Mouse (Mus musculus) cerebellum, adult 11 months (tissue): ENCODE measurements around the gene Tha1.
A peak's percentile ranks its signal among the peaks of the same experiment; 100 is the strongest.

Experiments used
- DNase-seq: peaks from one replicate; pipeline ENCODE4 v3.0.0; 2022

The Tha1 gene

GRCm38 (mm10) chr11:117872861-117873608 lies at the start of gene Tha1:
Tha1 (minus strand) TSS chr11:117873481.
- peak; percentile 82 for DNase-seq

- DNase-seq, result no peak
Measured at GRCm38 (mm10) chr11:117919211-117919610, 45.9 kb upstream of the Tha1 start.

GRCm38 (mm10) chr11:117918541-117918940 lies 45.3 kb upstream of the Tha1 start:
- DNase-seq, result no peak

GRCm38 (mm10) chr11:117915837-117916236 lies 42.6 kb upstream of the Tha1 start:
- DNase-seq, result no peak

- no peak for DNase-seq
Measured at GRCm38 (mm10) chr11:117915341-117915740, 42.1 kb upstream of the Tha1 start.

- no peak for DNase-seq
Measured at GRCm38 (mm10) chr11:117914531-117914930, 41.2 kb upstream of the Tha1 start.

- peak; percentile 27 for DNase-seq
Measured at GRCm38 (mm10) chr11:117912684-117913352, 39.5 kb upstream of the Tha1 start.

- no peak for DNase-seq
Measured at GRCm38 (mm10) chr11:117909337-117909736, 36.1 kb upstream of the Tha1 start.

GRCm38 (mm10) chr11:117904442-117904841 lies 31.2 kb upstream of the Tha1 start:
- no peak for DNase-seq

- DNase-seq, result no peak
Measured at GRCm38 (mm10) chr11:117902282-117902681, 29.0 kb upstream of the Tha1 start.

GRCm38 (mm10) chr11:117896533-117896932 lies 23.3 kb upstream of the Tha1 start:
- DNase-seq, result no peak

- no peak for DNase-seq
Measured at GRCm38 (mm10) chr11:117894676-117895075, 21.4 kb upstream of the Tha1 start.

GRCm38 (mm10) chr11:117892199-117892598 lies 18.9 kb upstream of the Tha1 start:
- DNase-seq, result no peak

- DNase-seq, result no peak
Measured at GRCm38 (mm10) chr11:117891581-117892175, 18.4 kb upstream of the Tha1 start.

GRCm38 (mm10) chr11:117890519-117891282 lies 17.4 kb upstream of the Tha1 start:
- DNase-seq, result no peak

GRCm38 (mm10) chr11:117889887-117890340 lies 16.6 kb upstream of the Tha1 start:
- no peak for DNase-seq

- DNase-seq, result no peak
Measured at GRCm38 (mm10) chr11:117888853-117889822, 15.9 kb upstream of the Tha1 start.

- no peak for DNase-seq
Measured at GRCm38 (mm10) chr11:117888168-117888852, 15.0 kb upstream of the Tha1 start.

GRCm38 (mm10) chr11:117886000-117886399 lies 12.7 kb upstream of the Tha1 start:
- no peak for DNase-seq

GRCm38 (mm10) chr11:117882208-117882607 lies 8.9 kb upstream of the Tha1 start:
- no peak for DNase-seq

GRCm38 (mm10) chr11:117881787-117882186 lies 8.5 kb upstream of the Tha1 start:
- no peak for DNase-seq
